Mouse (Mus musculus) adrenal gland (tissue): ENCODE data around the gene Hspa14.

Experiments
- intact Hi-C: fragments of 180-260 bp; cut with DNase I; formaldehyde crosslinking; loops from one replicate; pipeline ENCODE4 v1.15.1; 2025

Gene Hspa14

GRCm38 (mm10) chr2:3444206-3444605, 68.4 kb downstream of the Hspa14 start:
- intact Hi-C loops, result no loop called here
